ENCODE assay signal across 15 mouse cellular contexts in genomic region chr3:54314055-54314454, GRCm38 (mm10). TPM values are rescaled to one million over a fixed set of nuclear protein-coding genes. Genes with fewer than 3 reads are reported as not detected.
DNase-seq lines count a peak whose midpoint lies in the region.
"Had no signal": no experiment of that assay in that cellular context is flagged by ENCODE, and none has a peak within 500 bp of the region (broad histone marks: within the 10 kb centered on the region; RNA-seq: fewer than 3 reads in every experiment).

No protein-coding gene starts in this region.

- intact Hi-C loops in heart, postnatal 10 days (cut with DNase I): loop anchor here (2.0 to 10.0 kb wide), 3 partner anchors 159 to 577 kb away; partner anchors contain the start of genes Trpc4 and Ufm1
- intact Hi-C loops in left cerebral cortex, postnatal 14 days (cut with DNase I): loop anchor here (2.0 to 5.0 kb wide), 2 partner anchors 157 to 579 kb away; partner anchors contain the start of gene Trpc4

- DNase-seq in heart, postnatal 10 days: peak; percentile 10 to 36
- DNase-seq in heart, adult 8-10 months (ENCODE audit: low spot score): no peak
- DNase-seq in left cerebral cortex, postnatal 14 days (ENCODE audit: low spot score in 2 of 2): peak; percentile 18 to 49
- no peak for DNase-seq in left cerebral cortex, adult 9 months (ENCODE audit: low spot score in 2 of 2)
- DNase-seq in testis, postnatal 10 days (ENCODE audit: low spot score): peak; percentile 43
- DNase-seq in testis, postnatal 14 days (ENCODE audit: low spot score): no peak
- peak; percentile 23 for DNase-seq in telencephalon, adult 2 months (ENCODE audit: low read depth, low spot score)
- DNase-seq in adrenal gland, postnatal 14 days: no peak
- DNase-seq: adrenal gland, postnatal 36 days; cerebellum, adult 11 months; gastrocnemius, postnatal 25 days; kidney, adult 11 months; layer of hippocampus, adult 9-11 months; thymus, adult 2 months had no signal

RNA-seq across cellular contexts. Expression of gene Postn, which starts 46.9 kb away (rescaled TPM):
- total RNA-seq in heart, postnatal 10 days (2021): 100 to 1,000 TPM; 455 to 513 TPM
- 10 to 100 TPM in 2 of 4 experiments, 1 to 10 TPM in 2; 8.7 to 14.6 (median 11.5) TPM for total RNA-seq in heart, adult 8-10 months (2022)
- total RNA-seq in left cerebral cortex, postnatal 14 days (2021): 1 to 10 TPM; 6.8 to 8.0 TPM
- total RNA-seq in adrenal gland, postnatal 14 days (2021): 179 and 211 TPM in 2 replicates
- total RNA-seq: megakaryocyte-erythroid progenitor cell, adult 5-6 weeks had no signal

Comparison
In these comparisons a context has a peak if more than half of its experiments do, and no peak if none do; other contexts are left out.
1. DNase-seq: peak in heart, postnatal 10 days (2 of 2), left cerebral cortex, postnatal 14 days (2 of 2), testis, postnatal 10 days (single experiment) and telencephalon, adult 2 months (single experiment); none in heart, adult 8-10 months (single experiment), left cerebral cortex, adult 9 months (0 of 2), testis, postnatal 14 days (single experiment) and adrenal gland, postnatal 14 days (single experiment).
2. RNA of gene Postn, which starts 46.9 kb away (total RNA-seq): 455 to 513 TPM in heart, postnatal 10 days and 179 to 211 TPM in adrenal gland, postnatal 14 days; 8.7 to 14.6 TPM in heart, adult 8-10 months and 6.8 to 8.0 TPM in left cerebral cortex, postnatal 14 days; every median in the first group is over 10 times any median in the second.